Comparison of ENCODE assay signal across 16 mouse cellular contexts in the genomic region with DNA sequence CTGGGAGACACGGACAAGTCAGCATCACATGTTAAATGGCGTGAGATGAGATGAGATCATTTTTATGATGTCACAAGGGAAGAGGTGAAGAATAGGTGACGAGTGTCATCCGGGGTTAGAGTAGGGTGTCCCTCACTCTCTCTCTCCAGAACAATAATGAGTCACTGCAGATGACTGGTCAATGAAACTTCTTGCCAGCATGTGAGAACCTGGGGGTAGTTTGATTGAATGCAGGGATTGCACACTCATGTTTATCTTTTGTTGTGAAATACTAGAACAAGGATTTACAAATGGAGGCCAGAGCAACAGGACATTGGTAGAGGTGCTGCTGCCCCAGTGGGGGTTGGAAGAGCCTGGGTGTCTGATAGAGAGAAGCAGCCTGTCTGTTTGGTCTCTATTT.
"Had no signal": no experiment of that assay in that cellular context is flagged by ENCODE, and none has a peak within 500 bp of the region (broad histone marks: within the 10 kb centered on the region; RNA-seq: fewer than 3 reads in every experiment).

No protein-coding gene starts in this region.

- H3K9ac ChIP-seq: limb, embryonic 12.5 days; limb, embryonic 15.5 days; liver, embryonic 15.5 days; neural tube, embryonic 12.5 days had no signal

- H3K36me3 ChIP-seq: limb, embryonic 12.5 days; limb, embryonic 15.5 days; liver, embryonic 15.5 days; neural tube, embryonic 12.5 days had no signal

- H3K27ac ChIP-seq: limb, embryonic 12.5 days; limb, embryonic 15.5 days; liver, embryonic 15.5 days; neural tube, embryonic 12.5 days had no signal

- H3K27me3 ChIP-seq: limb, embryonic 12.5 days; limb, embryonic 15.5 days; liver, embryonic 15.5 days; neural tube, embryonic 12.5 days had no signal

- ATAC-seq: lung, postnatal 0 days had no signal

- H3K9me3 ChIP-seq: limb, embryonic 12.5 days; limb, embryonic 15.5 days; liver, embryonic 15.5 days; neural tube, embryonic 12.5 days had no signal

- DNase-seq: kidney, adult 9 months; kidney, postnatal 14 days; kidney, postnatal 4 days; left cerebral cortex, postnatal 4 days; lung, adult 2 months; lung, postnatal 36 days; midbrain, embryonic 14.5 days; thymus, adult 18-20 months; thymus, postnatal 36 days had no signal

- H3K4me3 ChIP-seq: limb, embryonic 12.5 days; limb, embryonic 15.5 days; liver, embryonic 15.5 days; neural tube, embryonic 12.5 days had no signal

- H3K4me1 ChIP-seq: limb, embryonic 15.5 days; liver, embryonic 15.5 days; neural tube, embryonic 12.5 days had no signal

- H3K4me2 ChIP-seq: limb, embryonic 12.5 days; limb, embryonic 15.5 days; liver, embryonic 11.5 days; liver, embryonic 15.5 days; midbrain, embryonic 11.5 days; neural tube, embryonic 12.5 days had no signal
